Mouse (Mus musculus) embryonic fibroblast, embryonic 13.5 days (primary cell): ENCODE results near the gene Cyb561d2.

Experiments used
- CTCF ChIP-seq: IDR thresholded peaks from 2 replicates; pipeline ENCODE4 v1.5.1; 2011; ENCODE audit warnings: mild to moderate bottlenecking, control low read depth, low read length, moderate library complexity, borderline replicate concordance; ENCODE audit not compliant: insufficient read depth
- POLR2A ChIP-seq: IDR thresholded peaks from 2 replicates; pipeline ENCODE4 v1.6.1; 2011; ENCODE audit warnings: low read depth, mild to moderate bottlenecking, control low read depth, low read length, moderate library complexity

DNA sequence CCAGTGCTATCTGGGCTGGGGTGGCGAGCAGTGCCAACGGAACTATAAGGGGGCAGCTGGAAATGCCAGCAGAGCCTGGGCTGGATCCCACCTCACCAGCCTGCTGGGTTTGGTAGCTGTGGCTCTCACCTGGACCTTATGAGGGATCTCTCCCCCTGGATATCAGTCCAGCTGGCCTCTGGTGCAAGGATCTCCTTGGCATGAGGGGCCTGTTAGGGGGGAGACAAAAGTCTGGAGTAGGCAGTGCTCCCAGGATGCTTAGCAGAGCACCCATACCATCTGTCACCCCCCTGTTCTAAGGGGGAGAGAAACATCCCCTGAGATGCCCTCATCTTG lies 30.3 kb upstream of the Cyb561d2 start:
- TF ChIP-seq CTCF (no peak), POLR2A (no peak)
